Mouse (Mus musculus): Measurements from ENCODE around the gene Bspry. TPM values are rescaled to one million over a fixed set of nuclear protein-coding genes. Genes with fewer than 3 reads are reported as not detected.

Bspry gene
- polyA plus RNA-seq, 1 experiment from 2014 or later, result 0.22 TPM

DNA sequence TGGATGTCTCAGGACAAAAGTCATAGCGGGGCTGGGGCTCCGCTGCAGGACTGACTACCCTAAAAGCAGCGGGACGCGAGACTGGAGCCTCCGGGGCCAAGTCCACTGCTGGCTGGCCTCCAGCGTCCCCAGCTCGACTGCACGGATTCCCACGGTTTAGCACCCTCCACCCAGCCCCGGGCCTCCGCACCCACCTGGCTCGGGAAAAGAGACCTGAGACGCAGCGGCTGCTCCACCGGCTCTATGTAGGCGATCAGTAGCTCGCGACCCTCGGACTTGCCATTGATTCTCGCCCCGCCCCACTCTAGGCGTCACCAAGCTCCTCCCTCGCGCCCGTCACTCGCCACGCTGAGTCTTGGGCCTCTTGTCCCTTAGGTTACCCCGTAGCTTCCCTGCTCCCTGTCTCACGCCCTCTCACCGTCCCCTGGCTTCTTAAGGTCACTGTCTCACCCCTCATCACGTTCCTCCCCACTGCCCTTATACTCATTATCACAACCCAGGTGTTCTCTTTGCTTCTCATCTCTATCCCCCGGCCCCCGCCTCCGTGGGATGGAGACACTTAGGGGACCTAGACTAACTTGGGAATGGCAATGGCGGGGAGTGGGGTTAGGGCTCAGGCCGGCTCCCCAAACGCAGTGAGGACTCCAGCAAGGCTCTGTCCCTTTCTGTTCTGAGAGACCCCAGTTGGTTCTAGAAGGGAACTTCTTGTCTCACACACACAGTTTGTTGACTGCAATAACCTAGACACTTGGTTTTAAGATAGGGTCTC lies 22.3 kb downstream of the Bspry start:
- no peaks in the 10 kb centered on the region for H3K9me3 ChIP-seq (replicated peaks)
- H3K27ac ChIP-seq (replicated peaks), result peak overlapping the region; percentile 60
- peak overlapping the region; percentile 76 for H3K9ac ChIP-seq
- WGBS (ENCODE audit: insufficient replicate concordance), result 2% methylated on average over 38 of the region's 38 CpGs
- ATAC-seq (ENCODE audit: insufficient read depth), result peak; percentile 82
- peak overlapping the region; percentile 83 for H3K4me3 ChIP-seq (replicated peaks)
- peaks cover 3% of the 10 kb centered on the region for H3K36me3 ChIP-seq (replicated peaks)
- H3K27me3 ChIP-seq, result no peaks in the 10 kb centered on the region
- H3K4me1 ChIP-seq (replicated peaks), result peaks cover 47% of the 10 kb centered on the region
- H3K4me2 ChIP-seq, result peak overlapping the region; percentile 92

DNA sequence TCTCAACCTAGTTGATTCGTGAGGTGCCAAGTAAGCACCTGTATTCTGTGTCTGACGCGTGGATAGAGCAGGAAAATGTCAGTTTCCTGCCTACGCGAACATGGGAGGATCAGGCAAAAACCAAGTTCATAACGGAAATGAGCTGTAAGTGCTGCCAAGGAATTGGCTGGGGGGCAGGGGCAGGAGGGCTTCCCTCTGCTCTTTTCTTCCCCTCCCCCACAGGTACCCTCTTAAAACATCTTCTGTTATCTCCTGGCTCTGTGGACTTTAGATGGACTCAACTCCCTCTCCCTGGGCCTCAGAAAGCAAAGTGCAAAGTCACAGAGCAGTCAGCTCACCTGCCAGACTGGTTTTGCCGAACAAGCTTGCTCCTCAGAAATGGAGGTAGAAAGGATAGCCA lies 23.1 kb downstream of the Bspry start:
- Histone ChIP-seq H3K36me3 (replicated peaks) (peaks cover 11% of the 10 kb centered on the region), H3K4me1 (replicated peaks) (peaks cover 55% of the 10 kb centered on the region), H3K4me3 (replicated peaks) (no peak overlapping the region), H3K9ac (0 out of 2 replicates have a peak overlapping the region, but pooled peaks have one; percentile 9), H3K9me3 (replicated peaks) (no peaks in the 10 kb centered on the region), H3K27me3 (no peaks in the 10 kb centered on the region), H3K27ac (replicated peaks) (peak overlapping the region; percentile 60), H3K4me2 (peak overlapping the region; percentile 92)
- no peak for ATAC-seq (ENCODE audit: insufficient read depth)
- 56% methylated on average over 7 of the region's 7 CpGs for WGBS (ENCODE audit: insufficient replicate concordance)

DNA sequence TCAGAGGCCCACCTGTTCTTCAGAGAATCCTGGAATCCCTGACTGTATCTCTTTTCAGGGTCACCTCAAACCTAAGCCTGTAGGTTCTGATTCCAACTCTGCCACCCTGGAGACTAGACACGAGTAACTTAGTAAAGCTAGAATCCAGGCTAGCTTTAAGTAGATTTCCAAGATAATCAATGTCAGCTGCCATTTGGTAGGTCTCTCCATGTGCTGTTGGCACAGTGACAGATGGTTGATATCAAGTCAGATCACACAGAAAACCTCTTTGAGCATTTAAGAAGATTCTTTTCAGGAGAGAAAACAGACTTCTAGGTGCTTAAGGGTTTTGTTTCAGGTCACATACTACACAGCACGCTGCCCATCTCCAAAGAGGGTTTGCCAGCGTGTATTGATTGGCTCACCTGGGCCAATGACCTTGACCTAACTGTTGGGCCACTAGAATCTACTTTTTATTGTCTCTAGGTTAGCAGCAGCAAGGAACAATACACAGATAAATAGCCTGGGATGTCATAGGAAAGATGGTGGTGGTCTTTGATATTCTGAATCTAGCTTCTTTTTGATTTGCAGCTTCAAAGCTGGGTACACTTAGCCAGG lies 23.6 kb downstream of the Bspry start, which contains the start of gene Hdhd3:
Gene Hdhd3 (minus strand): TSS at position 94 of the 597 bp plus-strand sequence.
- WGBS (ENCODE audit: insufficient replicate concordance), result 67% methylated on average over 3 of the region's 3 CpGs
- H3K27ac ChIP-seq (replicated peaks), result peak within 1 kb of the TSS; percentile 60
- peak within 1 kb of the TSS; percentile 92 for H3K4me2 ChIP-seq
- H3K4me3 ChIP-seq (replicated peaks), result peak within 1 kb of the TSS; percentile 83
- no peaks in the 10 kb centered on the region for H3K27me3 ChIP-seq
- H3K4me1 ChIP-seq (replicated peaks), result peaks cover 59% of the 10 kb centered on the region
- no peaks in the 10 kb centered on the region for H3K9me3 ChIP-seq (replicated peaks)
- H3K9ac ChIP-seq, result peak within 1 kb of the TSS; percentile 76
- ATAC-seq (ENCODE audit: insufficient read depth), result no peak
- peaks cover 16% of the 10 kb centered on the region for H3K36me3 ChIP-seq (replicated peaks)

DNA sequence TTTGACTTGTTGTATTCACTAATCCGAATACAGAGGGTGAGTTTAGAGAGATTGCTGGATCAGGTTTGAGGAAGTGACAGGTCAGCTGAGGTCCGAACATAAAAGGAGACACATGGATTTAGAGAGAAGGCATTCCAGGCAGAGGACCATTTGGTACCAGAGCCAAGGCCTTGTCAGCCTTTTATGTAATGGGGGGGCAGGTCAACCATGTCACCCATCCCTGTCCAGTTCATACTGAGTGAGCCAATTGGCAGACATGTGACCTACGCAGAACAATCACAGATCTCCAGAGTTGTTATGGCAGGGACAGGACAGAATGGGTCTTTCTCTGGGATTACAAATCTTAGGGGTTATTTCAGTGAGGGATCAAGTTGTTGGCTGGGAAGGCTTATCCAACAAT lies 26.1 kb downstream of the Bspry start:
- H3K4me3 ChIP-seq (replicated peaks), result no peak overlapping the region
- 0 out of 2 replicates have a peak, but pooled peaks have one; percentile 8 for ATAC-seq (ENCODE audit: insufficient read depth)
- WGBS (ENCODE audit: insufficient replicate concordance), result 71% methylated on average over 3 of the region's 3 CpGs
- no peak overlapping the region for H3K9ac ChIP-seq
- H3K4me2 ChIP-seq, result no peak overlapping the region
- no peaks in the 10 kb centered on the region for H3K9me3 ChIP-seq (replicated peaks)
- H3K27me3 ChIP-seq, result no peaks in the 10 kb centered on the region
- peaks cover 41% of the 10 kb centered on the region for H3K36me3 ChIP-seq (replicated peaks)
- H3K4me1 ChIP-seq (replicated peaks), result peaks cover 81% of the 10 kb centered on the region
- H3K27ac ChIP-seq (replicated peaks), result peak overlapping the region; percentile 68

DNA sequence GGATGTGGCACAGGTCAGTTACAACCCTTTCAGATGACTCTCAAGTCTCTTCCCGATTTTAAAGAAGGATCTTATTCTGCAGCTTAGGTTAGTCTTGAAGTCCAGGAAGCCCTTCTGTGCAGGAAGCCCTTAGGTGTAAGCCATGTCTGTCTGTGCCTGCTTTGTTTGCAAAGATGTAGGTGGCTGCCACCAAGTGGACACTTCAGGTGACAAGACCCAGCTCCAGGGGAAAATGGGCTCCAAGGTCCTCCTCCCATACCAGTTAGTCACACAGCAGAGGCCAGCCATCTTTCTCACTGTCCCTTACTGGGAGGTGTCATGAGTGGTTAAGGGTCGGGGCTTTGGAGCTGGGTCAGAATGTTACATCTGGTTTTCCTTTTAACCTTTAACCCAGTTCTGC lies 26.9 kb downstream of the Bspry start:
- peak; percentile 20; the same call in 1 of the 2 replicates for ATAC-seq (ENCODE audit: insufficient read depth)
- Histone ChIP-seq H3K9me3 (replicated peaks) (no peaks in the 10 kb centered on the region), H3K9ac (no peak overlapping the region), H3K4me1 (replicated peaks) (peaks cover 82% of the 10 kb centered on the region), H3K36me3 (replicated peaks) (peaks cover 49% of the 10 kb centered on the region), H3K4me3 (replicated peaks) (no peak overlapping the region), H3K27ac (replicated peaks) (peak overlapping the region; percentile 68), H3K4me2 (no peak overlapping the region), H3K27me3 (no peaks in the 10 kb centered on the region)
- WGBS (ENCODE audit: insufficient replicate concordance), result 64% methylated on average over 2 of the region's 2 CpGs

DNA sequence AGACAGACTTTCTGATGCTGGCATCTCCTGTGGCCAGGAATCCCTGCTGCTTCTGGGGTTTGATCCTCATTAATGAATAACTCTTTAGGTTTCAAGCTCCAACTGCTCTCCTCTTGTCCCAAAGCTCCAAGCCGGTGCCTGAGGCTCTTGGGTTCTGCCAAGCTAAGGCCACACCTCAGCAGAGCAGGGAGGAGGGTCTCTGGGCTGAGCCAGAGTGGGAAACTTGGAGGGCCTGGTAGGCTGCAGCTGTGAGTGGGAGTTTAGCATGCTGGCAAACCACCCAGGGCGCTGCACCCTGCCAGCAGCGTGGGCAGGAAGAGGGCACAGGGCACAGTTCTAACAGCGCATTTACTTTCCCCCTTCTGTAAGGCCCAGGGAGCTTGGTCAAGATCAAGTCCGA lies 29.0 kb downstream of the Bspry start:
- peaks cover 84% of the 10 kb centered on the region for H3K4me1 ChIP-seq (replicated peaks)
- peaks cover 70% of the 10 kb centered on the region for H3K36me3 ChIP-seq (replicated peaks)
- no peak for ATAC-seq (ENCODE audit: insufficient read depth)
- H3K4me2 ChIP-seq, result no peak overlapping the region
- no peak overlapping the region for H3K4me3 ChIP-seq (replicated peaks)
- H3K9ac ChIP-seq, result 0 out of 2 replicates have a peak overlapping the region, but pooled peaks have one; percentile 8
- H3K27ac ChIP-seq (replicated peaks), result peak overlapping the region; percentile 65; the same call in 1 of the 2 replicates
- H3K9me3 ChIP-seq (replicated peaks), result no peaks in the 10 kb centered on the region
- no peaks in the 10 kb centered on the region for H3K27me3 ChIP-seq
- 94% methylated on average over 5 of the region's 5 CpGs for WGBS (ENCODE audit: insufficient replicate concordance)

DNA sequence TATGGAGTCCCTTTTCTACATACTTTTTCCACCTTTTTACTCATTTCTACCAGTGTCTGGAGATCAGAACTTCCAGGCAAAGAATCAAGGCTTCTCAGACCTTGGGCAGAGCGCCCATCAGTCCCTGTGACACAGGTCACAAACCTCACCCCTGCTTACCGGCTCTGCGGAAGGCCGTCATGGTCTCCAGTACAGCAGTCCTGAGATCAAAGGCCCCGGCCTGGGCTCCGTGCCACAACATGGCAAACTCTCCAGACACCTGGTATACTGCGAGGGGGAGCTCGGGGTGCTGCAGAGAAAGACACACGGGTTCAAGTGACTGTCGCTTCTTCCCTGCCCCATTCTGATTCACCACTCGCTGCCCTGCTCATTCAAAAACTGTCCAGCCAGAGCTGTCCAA lies 30.1 kb downstream of the Bspry start:
- Histone ChIP-seq H3K27ac (replicated peaks) (peak overlapping the region; percentile 65), H3K36me3 (replicated peaks) (peaks cover 79% of the 10 kb centered on the region), H3K27me3 (no peaks in the 10 kb centered on the region), H3K9me3 (replicated peaks) (no peaks in the 10 kb centered on the region), H3K9ac (no peak overlapping the region), H3K4me3 (replicated peaks) (no peak overlapping the region), H3K4me1 (replicated peaks) (peaks cover 90% of the 10 kb centered on the region), H3K4me2 (no peak overlapping the region; the same call in 1 of the 2 replicates)
- WGBS (ENCODE audit: insufficient replicate concordance), result 91% methylated on average over 11 of the region's 11 CpGs
- no peak for ATAC-seq (ENCODE audit: insufficient read depth)

DNA sequence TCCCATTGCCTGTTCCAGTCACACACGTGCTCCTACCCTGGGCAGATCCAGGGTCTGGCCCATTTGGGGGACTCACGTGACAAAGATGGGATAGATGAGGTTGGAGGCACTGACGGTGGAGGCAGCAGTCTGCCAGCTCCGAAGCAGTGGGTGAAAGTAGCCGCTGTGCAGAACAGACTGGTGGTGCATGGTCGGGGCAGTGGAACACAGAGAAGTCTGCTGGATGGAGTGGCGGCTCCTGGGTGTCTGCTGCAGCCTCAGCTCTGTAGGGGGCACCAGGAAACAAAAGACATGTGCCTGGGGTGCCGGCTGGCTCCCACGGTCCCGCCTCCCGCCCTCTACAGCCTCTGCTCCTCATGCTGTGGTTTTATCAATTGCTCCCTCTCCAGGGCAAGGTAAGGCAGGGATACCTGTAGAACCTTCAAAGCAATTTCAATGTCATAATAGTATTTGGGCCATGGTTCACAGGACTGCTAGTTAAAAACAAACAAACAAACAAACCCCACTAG lies 34.2 kb downstream of the Bspry start:
- 58% methylated on average over 11 of the region's 11 CpGs for WGBS (ENCODE audit: insufficient replicate concordance)
- H3K4me1 ChIP-seq (replicated peaks), result peaks cover 87% of the 10 kb centered on the region
- H3K4me2 ChIP-seq, result peak overlapping the region; percentile 90
- no peak for ATAC-seq (ENCODE audit: insufficient read depth)
- H3K36me3 ChIP-seq (replicated peaks), result peaks cover 64% of the 10 kb centered on the region
- H3K27ac ChIP-seq (replicated peaks), result peak overlapping the region; percentile 65
- H3K27me3 ChIP-seq, result no peaks in the 10 kb centered on the region
- H3K9ac ChIP-seq, result peak overlapping the region; percentile 44; the same call in 1 of the 2 replicates
- H3K4me3 ChIP-seq (replicated peaks), result peak overlapping the region; percentile 79
- H3K9me3 ChIP-seq (replicated peaks), result no peaks in the 10 kb centered on the region

DNA sequence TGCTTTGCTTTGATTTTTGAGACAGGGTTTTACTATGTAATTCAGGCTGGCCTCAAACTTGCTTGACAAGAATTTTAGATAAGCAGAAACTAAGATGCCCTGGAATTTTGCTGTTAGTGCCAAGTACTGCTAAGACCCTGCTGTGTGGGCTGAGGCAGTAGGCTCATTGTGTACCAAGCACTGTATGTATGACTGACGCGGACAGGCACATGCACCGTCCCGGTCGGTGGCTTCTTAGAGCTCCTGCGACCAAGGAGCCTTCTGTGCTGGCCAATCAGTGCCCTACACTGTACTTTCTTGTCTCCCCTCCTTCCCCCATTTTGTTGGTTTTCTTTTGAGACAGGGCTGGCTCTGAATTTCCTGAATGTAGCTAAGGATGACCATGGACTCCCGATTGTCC lies 35.1 kb downstream of the Bspry start:
- Histone ChIP-seq H3K27ac (replicated peaks) (peak overlapping the region; percentile 99), H3K27me3 (no peaks in the 10 kb centered on the region), H3K9me3 (replicated peaks) (no peaks in the 10 kb centered on the region), H3K36me3 (replicated peaks) (peaks cover 54% of the 10 kb centered on the region), H3K4me3 (replicated peaks) (peak overlapping the region; percentile 79), H3K4me2 (peak overlapping the region; percentile 90), H3K4me1 (replicated peaks) (peaks cover 79% of the 10 kb centered on the region), H3K9ac (peak overlapping the region; percentile 91)
- WGBS (ENCODE audit: insufficient replicate concordance), result 48% methylated on average over 7 of the region's 7 CpGs
- ATAC-seq (ENCODE audit: insufficient read depth), result no peak

DNA sequence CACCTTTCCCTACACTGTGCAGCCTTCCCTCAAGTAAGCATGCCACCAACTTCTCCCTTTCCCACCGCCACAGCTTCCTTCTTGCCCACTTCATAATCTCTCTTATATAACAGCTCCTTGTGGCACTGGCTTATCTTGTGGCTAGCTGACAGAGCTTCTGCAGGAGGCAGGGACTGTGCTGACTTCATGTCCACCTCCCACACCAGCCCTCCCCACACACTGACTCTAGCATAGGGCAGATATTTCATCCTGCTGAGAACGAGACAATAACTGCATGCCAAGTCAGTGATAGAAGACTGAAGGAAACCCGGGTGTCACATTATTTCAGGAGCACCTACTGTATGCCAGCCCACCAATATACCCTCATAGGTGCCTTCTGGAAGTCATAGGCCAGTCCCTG lies 35.6 kb downstream of the Bspry start:
- H3K36me3 ChIP-seq (replicated peaks), result peaks cover 49% of the 10 kb centered on the region
- no peaks in the 10 kb centered on the region for H3K9me3 ChIP-seq (replicated peaks)
- peak; percentile 9; the same call in 1 of the 2 replicates for ATAC-seq (ENCODE audit: insufficient read depth)
- peak overlapping the region; percentile 90 for H3K4me2 ChIP-seq
- WGBS (ENCODE audit: insufficient replicate concordance), result 8% methylated on average over 3 of the region's 3 CpGs
- peak overlapping the region; percentile 79 for H3K4me3 ChIP-seq (replicated peaks)
- peak overlapping the region; percentile 91 for H3K9ac ChIP-seq
- H3K27ac ChIP-seq (replicated peaks), result peak overlapping the region; percentile 99
- peaks cover 79% of the 10 kb centered on the region for H3K4me1 ChIP-seq (replicated peaks)
- no peaks in the 10 kb centered on the region for H3K27me3 ChIP-seq

DNA sequence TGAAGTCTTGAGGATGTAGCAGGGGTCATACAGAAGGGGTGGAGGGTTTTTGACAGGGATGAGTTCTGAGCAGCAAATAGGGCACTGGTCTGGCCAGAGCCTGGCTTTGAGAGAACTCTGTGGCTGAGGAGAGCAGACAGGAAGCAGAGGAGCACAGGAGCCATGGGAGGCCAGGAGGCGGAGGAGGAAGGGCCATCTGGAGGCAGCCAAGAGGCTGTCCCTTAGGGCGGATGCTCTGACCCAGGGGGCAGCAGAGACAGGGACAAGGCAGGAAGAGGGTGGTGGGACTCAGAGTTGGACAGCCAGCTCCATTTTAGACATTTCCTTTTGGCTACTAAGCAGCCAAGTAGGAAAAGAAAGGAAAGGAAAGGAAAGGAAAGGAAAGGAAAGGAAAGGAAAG lies 36.2 kb downstream of the Bspry start:
- WGBS (ENCODE audit: insufficient replicate concordance), result 19% methylated on average over 2 of the region's 2 CpGs
- Histone ChIP-seq H3K36me3 (replicated peaks) (peaks cover 43% of the 10 kb centered on the region), H3K9ac (peak overlapping the region; percentile 91), H3K9me3 (replicated peaks) (no peaks in the 10 kb centered on the region), H3K4me1 (replicated peaks) (peaks cover 79% of the 10 kb centered on the region), H3K27ac (replicated peaks) (peak overlapping the region; percentile 99), H3K4me2 (peak overlapping the region; percentile 90), H3K4me3 (replicated peaks) (peak overlapping the region; percentile 79), H3K27me3 (no peaks in the 10 kb centered on the region)
- ATAC-seq (ENCODE audit: insufficient read depth), result peak; percentile 41
